In the genomic region with DNA sequence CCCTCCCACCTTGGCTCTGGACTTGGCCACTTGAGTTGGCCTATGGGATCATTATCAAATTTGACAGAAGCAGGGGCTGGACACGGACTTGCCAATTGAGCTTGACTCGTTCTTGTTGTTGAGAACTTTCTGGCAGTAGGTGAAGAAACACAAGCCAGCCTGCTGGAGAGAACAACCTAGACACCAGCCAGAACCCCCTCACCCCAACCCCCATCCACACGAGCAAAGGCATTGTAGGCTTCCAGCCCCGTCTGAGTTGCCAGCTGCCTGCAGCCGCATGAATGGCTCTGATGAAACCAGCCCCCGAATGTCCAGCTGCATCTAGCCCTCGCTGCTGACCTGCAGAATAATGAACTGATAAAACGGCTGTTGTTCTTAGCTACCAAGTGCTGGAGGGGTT, we compare ENCODE assay signal across 9 mouse cellular contexts.
DNase-seq lines count a peak whose midpoint lies in the region; ATAC-seq and TF ChIP-seq lines count a peak whose summit lies in the region.
"Had no signal": no experiment of that assay in that cellular context is flagged by ENCODE, and none has a peak within 500 bp of the region (broad histone marks: within the 10 kb centered on the region; RNA-seq: fewer than 3 reads in every experiment).

No protein-coding gene starts in this region.

- no peaks in the 10 kb centered on the region for H3K27me3 ChIP-seq in forebrain, embryonic 10.5 days (ENCODE audit: poor library complexity, severe bottlenecking)
- H3K27me3 ChIP-seq in forebrain, embryonic 11.5 days (ENCODE audit: control insufficient read depth, insufficient read depth, low read length), result no peaks in the 10 kb centered on the region
- no peaks in the 10 kb centered on the region for H3K27me3 ChIP-seq in forebrain, embryonic 12.5 days
- H3K27me3 ChIP-seq in heart, embryonic 13.5 days (replicated peaks), result no peaks in the 10 kb centered on the region
- no peaks in the 10 kb centered on the region for H3K27me3 ChIP-seq in limb, embryonic 10.5 days (ENCODE audit: low read depth, poor library complexity, severe bottlenecking)
- H3K27me3 ChIP-seq in intestine, postnatal 0 days (replicated peaks; ENCODE audit: control insufficient read depth, insufficient read depth, low read length), result no peaks in the 10 kb centered on the region
- H3K27me3 ChIP-seq: CH12.LX had no signal

- no peak overlapping the region for H3K9ac ChIP-seq in forebrain, embryonic 11.5 days (ENCODE audit: low read length)
- H3K9ac ChIP-seq in forebrain, embryonic 12.5 days, result no peak overlapping the region
- H3K9ac ChIP-seq in heart, embryonic 13.5 days, result no peak overlapping the region; the same call in 1 of the 2 replicates
- H3K9ac ChIP-seq in intestine, postnatal 0 days (ENCODE audit: low read depth, low read length), result no peak overlapping the region

- no peak overlapping the region for H3K4me3 ChIP-seq in forebrain, embryonic 10.5 days
- H3K4me3 ChIP-seq in forebrain, embryonic 11.5 days (ENCODE audit: low read depth, low read length), result no peak overlapping the region
- no peak overlapping the region for H3K4me3 ChIP-seq in forebrain, embryonic 12.5 days (replicated peaks)
- H3K4me3 ChIP-seq in heart, embryonic 13.5 days, result peak overlapping the region; percentile 13; the same call in 1 of the 2 replicates
- H3K4me3 ChIP-seq in limb, embryonic 10.5 days, result no peak overlapping the region
- no peak overlapping the region for H3K4me3 ChIP-seq in intestine, postnatal 0 days (ENCODE audit: low read depth, low read length)

- H3K4me1 ChIP-seq in forebrain, embryonic 10.5 days, result peaks cover 19% of the 10 kb centered on the region
- H3K4me1 ChIP-seq in forebrain, embryonic 11.5 days (replicated peaks; ENCODE audit: control insufficient read depth, insufficient read depth, low read length), result peaks cover 4% of the 10 kb centered on the region; the same call in 1 of the 2 replicates
- peaks cover 11% of the 10 kb centered on the region for H3K4me1 ChIP-seq in forebrain, embryonic 12.5 days
- H3K4me1 ChIP-seq in heart, embryonic 13.5 days, result peaks cover 51% of the 10 kb centered on the region
- H3K4me1 ChIP-seq in limb, embryonic 10.5 days, result peaks cover 14% of the 10 kb centered on the region
- H3K4me1 ChIP-seq in intestine, postnatal 0 days (replicated peaks; ENCODE audit: control insufficient read depth, insufficient read depth, low read length), result no peaks in the 10 kb centered on the region

- H3K36me3 ChIP-seq in forebrain, embryonic 10.5 days (replicated peaks), result no peaks in the 10 kb centered on the region
- no peaks in the 10 kb centered on the region for H3K36me3 ChIP-seq in forebrain, embryonic 11.5 days (ENCODE audit: control insufficient read depth, insufficient read depth, low read length)
- no peaks in the 10 kb centered on the region for H3K36me3 ChIP-seq in forebrain, embryonic 12.5 days (replicated peaks)
- H3K36me3 ChIP-seq in heart, embryonic 13.5 days, result no peaks in the 10 kb centered on the region
- H3K36me3 ChIP-seq in limb, embryonic 10.5 days, result no peaks in the 10 kb centered on the region
- H3K36me3 ChIP-seq in intestine, postnatal 0 days (ENCODE audit: control insufficient read depth, insufficient read depth), result no peaks in the 10 kb centered on the region

- no peaks in the 10 kb centered on the region for H3K9me3 ChIP-seq in forebrain, embryonic 10.5 days
- no peaks in the 10 kb centered on the region for H3K9me3 ChIP-seq in forebrain, embryonic 11.5 days (ENCODE audit: control insufficient read depth, low read length)
- H3K9me3 ChIP-seq in forebrain, embryonic 12.5 days, result no peaks in the 10 kb centered on the region
- H3K9me3 ChIP-seq in heart, embryonic 13.5 days, result no peaks in the 10 kb centered on the region
- no peaks in the 10 kb centered on the region for H3K9me3 ChIP-seq in limb, embryonic 10.5 days (replicated peaks)
- H3K9me3 ChIP-seq in intestine, postnatal 0 days (ENCODE audit: control insufficient read depth), result no peaks in the 10 kb centered on the region

- H3K4me2 ChIP-seq in forebrain, embryonic 11.5 days (ENCODE audit: low read depth, low read length, severe bottlenecking), result no peak overlapping the region
- H3K4me2 ChIP-seq in forebrain, embryonic 12.5 days, result no peak overlapping the region
- H3K4me2 ChIP-seq in heart, embryonic 13.5 days, result peak overlapping the region; percentile 54
- no peak overlapping the region; the same call in 1 of the 2 replicates for H3K4me2 ChIP-seq in intestine, postnatal 0 days (replicated peaks; ENCODE audit: low read depth)

- DNase-seq in forebrain, embryonic 10.5 days (ENCODE audit: extremely low spot score, low spot score), result peak; percentile 28
- DNase-seq in forebrain, embryonic 11.5 days (ENCODE audit: low spot score), result no peak
- DNase-seq in lung, adult 18-20 months, result peak; percentile 52 to 59
- peak; percentile 24 for DNase-seq in ovary, postnatal 14 days (ENCODE audit: low spot score)
- no peak for DNase-seq in limb, embryonic 10.5 days (ENCODE audit: low spot score)

- no peak for ATAC-seq in forebrain, embryonic 11.5 days (replicated peaks; ENCODE audit: low FRiP score)
- ATAC-seq in forebrain, embryonic 12.5 days (ENCODE audit: low FRiP score), result peak; percentile 71; the same call in 1 of the 2 replicates
- peak; percentile 60; the same call in 1 of the 2 replicates for ATAC-seq in heart, embryonic 13.5 days (ENCODE audit: extremely low read depth, insufficient number of reproducible peaks, low FRiP score, low TSS enrichment)
- no peak for ATAC-seq in intestine, postnatal 0 days

- peak overlapping the region; percentile 66 for H3K27ac ChIP-seq in forebrain, embryonic 10.5 days
- no peak overlapping the region for H3K27ac ChIP-seq in forebrain, embryonic 11.5 days (ENCODE audit: low read depth, low read length)
- no peak overlapping the region for H3K27ac ChIP-seq in forebrain, embryonic 12.5 days
- H3K27ac ChIP-seq in heart, embryonic 13.5 days (replicated peaks), result peak overlapping the region; percentile 83
- no peak overlapping the region for H3K27ac ChIP-seq in limb, embryonic 10.5 days
- no peak overlapping the region for H3K27ac ChIP-seq in intestine, postnatal 0 days (ENCODE audit: low read depth, low read length)

- 31% methylated on average over 8 of the region's 8 CpGs for WGBS in forebrain, embryonic 10.5 days
- 25% methylated on average over 8 of the region's 8 CpGs for WGBS in forebrain, embryonic 11.5 days
- 20% methylated on average over 8 of the region's 8 CpGs for WGBS in forebrain, embryonic 12.5 days
- 3% methylated on average over 8 of the region's 8 CpGs for WGBS in heart, embryonic 13.5 days
- WGBS in limb, embryonic 10.5 days, result 61% methylated on average over 8 of the region's 8 CpGs
- 44% methylated on average over 8 of the region's 8 CpGs for whole genome bisulfite sequencing in intestine, postnatal 0 days

- no peak for TF ChIP-seq CTCF in intestine, postnatal 0 days (IDR thresholded peaks at IDR 0.05; ENCODE audit: low read depth)

Comparison
In these comparisons a context has a peak if more than half of its experiments do, and no peak if none do; other contexts are left out.
1. DNase-seq: peak in forebrain, embryonic 10.5 days (single experiment), lung, adult 18-20 months (2 of 2) and ovary, postnatal 14 days (single experiment); none in forebrain, embryonic 11.5 days (single experiment) and limb, embryonic 10.5 days (single experiment).
2. H3K27ac ChIP-seq: peak in forebrain, embryonic 10.5 days (single experiment) and heart, embryonic 13.5 days (single experiment); none in forebrain, embryonic 11.5 days (single experiment), forebrain, embryonic 12.5 days (single experiment), limb, embryonic 10.5 days (single experiment) and intestine, postnatal 0 days (single experiment).
3. ATAC-seq: peak in forebrain, embryonic 12.5 days (single experiment) and heart, embryonic 13.5 days (single experiment); none in forebrain, embryonic 11.5 days (single experiment) and intestine, postnatal 0 days (single experiment).